Mouse (Mus musculus) olfactory bulb, adult 2 months (tissue): ENCODE measurements around the gene Mtpn.

ENCODE experiments used
- CTCF ChIP-seq: fragments of 200-500 bp; IDR thresholded peaks from 2 replicates; pipeline ENCODE4 v1.5.1; 2012; ENCODE audit warnings: low read depth, mild to moderate bottlenecking, low read length, moderate library complexity; ENCODE audit not compliant: insufficient read depth
- POLR2A ChIP-seq: fragments of 200-500 bp; IDR thresholded peaks from 2 replicates; pipeline ENCODE4 v1.6.1; 2012; ENCODE audit warnings: mild to moderate bottlenecking, low read depth, low read length, moderate library complexity; ENCODE audit not compliant: insufficient read depth

DNA sequence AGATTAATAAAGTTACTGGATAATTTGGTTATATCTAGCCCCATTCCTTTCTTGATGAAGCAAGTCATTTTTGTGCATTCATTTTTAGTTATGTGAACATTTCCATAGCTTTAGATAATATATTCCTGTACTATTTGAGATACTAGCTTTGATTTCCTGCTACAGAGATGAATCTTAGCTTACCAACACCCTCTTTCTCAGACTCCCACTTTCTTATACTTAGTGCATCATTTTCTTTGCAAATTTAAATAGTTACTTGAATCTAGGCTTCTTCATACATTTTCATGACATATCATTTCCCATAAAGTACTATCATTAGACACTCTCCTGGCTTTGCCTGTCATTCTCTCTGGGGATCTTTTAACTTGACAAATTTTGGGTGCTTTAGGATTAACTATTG is 26.3 kb downstream of the Mtpn start:
- no peak for TF ChIP-seq CTCF
- TF ChIP-seq POLR2A, result no peak
